In genomic region chr4:142171788-142172497, GRCm38 (mm10) we compare ENCODE assay signal across 14 mouse cellular contexts.
DNase-seq lines count a peak whose midpoint lies in the region; ATAC-seq and TF ChIP-seq lines count a peak whose summit lies in the region.
"Had no signal": no experiment of that assay in that cellular context is flagged by ENCODE, and none has a peak within 500 bp of the region (broad histone marks: within the 10 kb centered on the region; RNA-seq: fewer than 3 reads in every experiment).

No protein-coding gene starts in this region.

- no peaks in the 10 kb centered on the region for H3K36me3 ChIP-seq in forebrain, embryonic 10.5 days (replicated peaks)
- no peaks in the 10 kb centered on the region for H3K36me3 ChIP-seq in forebrain, embryonic 14.5 days (ENCODE audit: control insufficient read depth, insufficient read depth, low read length)
- peaks cover 3% of the 10 kb centered on the region; the same call in 1 of the 2 replicates for H3K36me3 ChIP-seq in kidney, embryonic 15.5 days
- 0 out of 2 replicates have a peak, but pooled peaks cover 4% of the 10 kb centered on the region for H3K36me3 ChIP-seq in embryonic facial prominence, embryonic 13.5 days
- H3K36me3 ChIP-seq in small intestine, adult 2 months (ENCODE audit: control insufficient read depth, insufficient read depth, low read length): no peaks in the 10 kb centered on the region
- H3K36me3 ChIP-seq: midbrain, embryonic 12.5 days had no signal

- 0 out of 2 replicates have a peak overlapping the region, but pooled peaks have one; percentile 48 for H3K27ac ChIP-seq in forebrain, embryonic 10.5 days
- H3K27ac ChIP-seq in forebrain, embryonic 14.5 days (ENCODE audit: low read depth, low read length): no peak overlapping the region
- peak overlapping the region; percentile 90 for H3K27ac ChIP-seq in kidney, embryonic 15.5 days
- H3K27ac ChIP-seq in embryonic facial prominence, embryonic 13.5 days: peak overlapping the region; percentile 51
- peak overlapping the region; percentile 99 for H3K27ac ChIP-seq in small intestine, adult 2 months (ENCODE audit: insufficient read depth, low read depth, low read length)
- H3K27ac ChIP-seq: midbrain, embryonic 12.5 days had no signal

- no peak overlapping the region for H3K4me3 ChIP-seq in forebrain, embryonic 10.5 days
- no peak overlapping the region for H3K4me3 ChIP-seq in forebrain, embryonic 14.5 days (ENCODE audit: low read depth, low read length)
- H3K4me3 ChIP-seq in kidney, embryonic 15.5 days (replicated peaks): no peak overlapping the region
- H3K4me3 ChIP-seq in embryonic facial prominence, embryonic 13.5 days: no peak overlapping the region
- no peak overlapping the region for H3K4me3 ChIP-seq in small intestine, adult 2 months (ENCODE audit: low read depth, low read length)
- H3K4me3 ChIP-seq: midbrain, embryonic 12.5 days had no signal

- no peak overlapping the region for H3K4me2 ChIP-seq in forebrain, embryonic 14.5 days (ENCODE audit: low read length)
- no peak overlapping the region for H3K4me2 ChIP-seq in kidney, embryonic 15.5 days
- no peak overlapping the region for H3K4me2 ChIP-seq in embryonic facial prominence, embryonic 13.5 days
- H3K4me2 ChIP-seq: liver, embryonic 11.5 days; midbrain, embryonic 12.5 days had no signal

- 66% methylated on average over 8 of the region's 8 CpGs for WGBS in forebrain, embryonic 10.5 days
- 80% methylated on average over 7 of the region's 8 CpGs for WGBS in forebrain, embryonic 14.5 days
- 82% methylated on average over 7 of the region's 8 CpGs for WGBS in kidney, embryonic 15.5 days
- WGBS in embryonic facial prominence, embryonic 13.5 days: 64% methylated on average over 8 of the region's 8 CpGs
- WGBS in small intestine, adult 2 months: 44% methylated on average over 7 of the region's 8 CpGs

- no peaks in the 10 kb centered on the region; the same call in 1 of the 2 replicates for H3K27me3 ChIP-seq in forebrain, embryonic 10.5 days (ENCODE audit: poor library complexity, severe bottlenecking)
- H3K27me3 ChIP-seq in forebrain, embryonic 14.5 days (replicated peaks; ENCODE audit: control insufficient read depth, insufficient read depth, low read length): no peaks in the 10 kb centered on the region
- no peaks in the 10 kb centered on the region for H3K27me3 ChIP-seq in kidney, embryonic 15.5 days
- no peaks in the 10 kb centered on the region for H3K27me3 ChIP-seq in embryonic facial prominence, embryonic 13.5 days
- no peaks in the 10 kb centered on the region for H3K27me3 ChIP-seq in small intestine, adult 2 months (ENCODE audit: control insufficient read depth, insufficient read depth, low read length)
- H3K27me3 ChIP-seq: midbrain, embryonic 12.5 days had no signal

- H3K4me1 ChIP-seq in forebrain, embryonic 10.5 days: peaks cover 59% of the 10 kb centered on the region
- H3K4me1 ChIP-seq in forebrain, embryonic 14.5 days (ENCODE audit: control insufficient read depth, insufficient read depth, low read length): peaks cover 5% of the 10 kb centered on the region; the same call in 1 of the 2 replicates
- peaks cover 78% of the 10 kb centered on the region for H3K4me1 ChIP-seq in kidney, embryonic 15.5 days
- H3K4me1 ChIP-seq in embryonic facial prominence, embryonic 13.5 days: peaks cover 32% of the 10 kb centered on the region
- H3K4me1 ChIP-seq in small intestine, adult 2 months (ENCODE audit: control insufficient read depth, insufficient read depth, insufficient read length, low read length): peaks cover 35% of the 10 kb centered on the region

- H3K9me3 ChIP-seq in forebrain, embryonic 10.5 days: no peaks in the 10 kb centered on the region
- H3K9me3 ChIP-seq in forebrain, embryonic 14.5 days (replicated peaks; ENCODE audit: control insufficient read depth, low read length): no peaks in the 10 kb centered on the region
- H3K9me3 ChIP-seq in kidney, embryonic 15.5 days (replicated peaks): no peaks in the 10 kb centered on the region
- H3K9me3 ChIP-seq in embryonic facial prominence, embryonic 13.5 days: no peaks in the 10 kb centered on the region
- H3K9me3 ChIP-seq: midbrain, embryonic 12.5 days had no signal

- H3K9ac ChIP-seq in forebrain, embryonic 14.5 days (ENCODE audit: low read length): no peak overlapping the region
- no peak overlapping the region for H3K9ac ChIP-seq in kidney, embryonic 15.5 days
- no peak overlapping the region for H3K9ac ChIP-seq in embryonic facial prominence, embryonic 13.5 days
- H3K9ac ChIP-seq: forebrain, postnatal 0 days; midbrain, embryonic 12.5 days had no signal

- no peak for DNase-seq in forebrain, embryonic 10.5 days (ENCODE audit: extremely low spot score, low spot score)
- DNase-seq in forebrain, embryonic 14.5 days (ENCODE audit: low spot score): no peak
- no peak for DNase-seq in kidney, postnatal 36 days
- no peak for DNase-seq in spleen, adult 18-20 months
- no peak for DNase-seq in cerebellum, adult 9-11 months
- DNase-seq: forebrain, postnatal 0 days; gastrocnemius, postnatal 25 days; right cerebral cortex, postnatal 25 days had no signal

- TF ChIP-seq POLR2A in small intestine, adult 2 months (IDR thresholded peaks at IDR 0.05; ENCODE audit: low read depth, low read length): no peak

- TF ChIP-seq CTCF in small intestine, adult 2 months (IDR thresholded peaks at IDR 0.05; ENCODE audit: extremely low read depth, insufficient read length, insufficient replicate concordance, low read depth, low read length): no peak

- ATAC-seq in forebrain, embryonic 14.5 days: no peak
- no peak for ATAC-seq in kidney, embryonic 15.5 days (replicated peaks; ENCODE audit: low FRiP score)
- no peak for ATAC-seq in embryonic facial prominence, embryonic 13.5 days (ENCODE audit: insufficient number of reproducible peaks, insufficient read depth, low FRiP score, low TSS enrichment, low read depth)
- ATAC-seq: forebrain, postnatal 0 days; inflammation-experienced regulatory T-cells, adult 6 months had no signal
